Mouse (Mus musculus): ENCODE results near the gene Scd2.
"Not testable (repeated sequence)": the region's sequence is repeated elsewhere in the genome, so short reads cannot be mapped to it uniquely, and the experiment has no call there.

Scd2 gene

GRCm38 (mm10) chr19:44273711-44274110 lies 19.8 kb upstream of the Scd2 start:
- DNase-seq (ENCODE audit: low spot score), result no peak

DNA sequence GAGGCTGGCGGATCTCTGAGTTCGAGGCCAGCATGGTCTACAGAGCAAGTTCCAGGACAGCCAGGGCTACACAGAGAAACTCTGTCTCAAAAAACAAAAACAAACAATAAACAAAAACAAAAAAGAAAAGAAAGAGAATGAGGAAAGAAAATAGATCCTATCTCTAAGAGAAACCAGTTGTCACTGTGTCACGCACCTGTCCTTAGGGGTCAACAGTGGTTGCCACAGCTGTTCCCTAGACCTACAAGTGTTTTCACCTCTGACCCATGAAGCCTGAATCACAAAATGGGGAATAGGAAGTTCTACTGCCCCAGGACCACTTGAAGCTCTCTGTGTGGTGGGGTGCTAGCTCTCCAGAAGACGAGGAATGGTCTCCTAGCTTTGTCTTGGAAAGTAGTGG lies 19.0 kb upstream of the Scd2 start:
- no peak for DNase-seq (ENCODE audit: low spot score)

GRCm38 (mm10) chr19:44275418-44275817 lies 18.1 kb upstream of the Scd2 start:
- DNase-seq (ENCODE audit: low spot score), result no peak

GRCm38 (mm10) chr19:44276861-44277260 lies 16.6 kb upstream of the Scd2 start:
- DNase-seq (ENCODE audit: low spot score), result no peak

DNA sequence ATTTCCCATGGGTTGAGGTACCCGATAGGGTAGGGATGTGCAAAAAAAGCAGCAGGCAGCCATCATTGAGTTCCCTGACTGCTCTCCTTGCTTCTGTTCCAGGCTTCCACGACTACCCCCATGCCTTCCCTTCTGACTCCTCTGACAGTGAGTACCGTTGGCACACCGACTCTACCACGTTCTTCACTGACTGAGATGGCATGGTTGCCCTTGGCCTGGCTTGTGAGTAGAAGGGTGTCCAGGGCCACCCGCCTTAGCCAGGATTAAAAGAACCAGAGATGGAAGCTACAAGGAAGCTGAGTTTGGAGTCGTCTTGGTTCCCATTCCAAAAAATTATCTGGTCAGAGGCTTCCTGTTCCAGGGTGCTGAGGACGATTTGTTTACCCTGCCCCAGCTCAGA lies 15.5 kb upstream of the Scd2 start:
- DNase-seq (ENCODE audit: low spot score), result no peak

- no peak for DNase-seq (ENCODE audit: low spot score)
These were observed 12.7 kb upstream of the Scd2 start for GRCm38 (mm10) chr19:44280755-44281154.

- not testable (repeated sequence) for DNase-seq (ENCODE audit: low spot score)
These were observed 11.5 kb upstream of the Scd2 start for GRCm38 (mm10) chr19:44281825-44282447.

- DNase-seq (ENCODE audit: low spot score), result no peak
These were observed 10.8 kb upstream of the Scd2 start for GRCm38 (mm10) chr19:44282534-44283156.

GRCm38 (mm10) chr19:44283157-44284024 lies 10.1 kb upstream of the Scd2 start:
- no peak for DNase-seq (ENCODE audit: low spot score)

DNA sequence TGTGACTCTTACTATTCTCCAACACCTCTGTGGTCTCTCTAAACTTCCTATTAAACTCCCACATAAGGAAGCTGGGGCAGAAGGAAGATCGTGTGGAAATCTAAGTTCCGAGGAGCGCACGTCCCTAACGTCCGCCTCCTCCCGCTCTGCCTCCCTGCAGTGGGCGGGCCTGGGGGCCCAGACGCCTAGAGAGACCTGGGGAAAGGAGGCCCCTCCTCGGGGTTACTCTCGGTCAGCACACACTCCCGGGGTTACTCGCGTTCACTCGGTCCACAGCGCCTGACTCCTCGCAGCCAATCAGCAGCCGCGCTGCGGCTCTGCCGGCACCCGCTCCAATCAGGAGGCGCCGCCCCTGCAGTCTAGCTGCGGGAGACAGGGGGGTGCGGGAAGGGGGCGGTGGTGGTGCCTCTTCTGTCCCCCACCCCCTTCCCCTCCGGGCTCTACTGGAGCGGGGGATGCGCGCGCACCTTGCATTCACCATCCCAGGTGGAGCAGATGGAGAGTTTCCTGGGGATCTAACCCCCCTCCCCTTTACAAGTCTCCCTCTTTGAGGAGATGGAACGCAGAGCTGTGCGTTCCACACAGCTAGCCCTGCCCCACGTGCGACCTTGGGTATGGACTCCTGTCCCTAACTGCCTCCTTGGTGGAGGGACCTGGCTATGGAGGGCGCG lies 9.3 kb upstream of the Scd2 start:
- peak; percentile 74 for DNase-seq (ENCODE audit: low spot score)

DNA sequence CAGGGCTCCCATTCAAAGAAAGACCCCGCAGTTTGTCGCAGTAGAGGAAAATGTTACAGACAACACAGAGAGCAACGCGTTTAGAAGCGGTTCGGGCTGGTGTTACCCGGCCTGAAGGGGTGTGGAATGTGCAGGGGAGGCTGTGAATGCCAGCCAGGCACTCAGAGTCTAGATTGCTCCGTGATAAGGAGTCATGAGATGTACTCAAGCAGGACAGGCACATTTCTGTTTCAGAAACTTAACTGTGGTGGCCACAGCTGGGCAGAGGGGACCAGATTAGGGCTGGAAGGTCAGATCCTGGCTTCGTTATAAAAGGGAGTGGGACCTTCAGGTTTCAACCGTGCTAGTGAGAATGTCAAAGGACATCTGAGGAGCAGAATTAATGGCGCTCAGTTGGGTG lies 8.8 kb upstream of the Scd2 start:
- no peak for DNase-seq (ENCODE audit: low spot score)

- DNase-seq (ENCODE audit: low spot score), result no peak
These were observed 7.9 kb upstream of the Scd2 start for GRCm38 (mm10) chr19:44285554-44285953.

DNA sequence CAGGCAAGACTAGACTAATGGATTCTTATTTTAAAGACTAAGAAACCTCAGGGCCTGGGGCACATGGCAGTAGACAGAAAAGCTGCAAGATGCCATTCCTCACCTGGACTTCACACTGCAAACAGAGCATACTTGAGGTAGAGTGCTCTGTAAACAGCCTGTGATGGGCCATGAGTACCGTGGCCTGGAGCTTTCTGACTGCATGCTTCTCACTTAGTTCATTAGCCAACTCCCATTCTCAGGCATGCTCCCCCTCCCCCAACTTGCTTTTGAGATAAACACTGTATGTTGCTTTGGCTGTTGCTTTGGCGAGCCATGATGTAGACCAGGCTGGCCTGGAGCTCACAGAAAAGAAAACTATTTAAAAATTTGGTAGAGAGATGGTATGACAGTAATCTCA lies 7.4 kb upstream of the Scd2 start:
- DNase-seq (ENCODE audit: low spot score), result no peak

GRCm38 (mm10) chr19:44287415-44288110 lies 5.9 kb upstream of the Scd2 start:
- DNase-seq (ENCODE audit: low spot score), result no peak

DNA sequence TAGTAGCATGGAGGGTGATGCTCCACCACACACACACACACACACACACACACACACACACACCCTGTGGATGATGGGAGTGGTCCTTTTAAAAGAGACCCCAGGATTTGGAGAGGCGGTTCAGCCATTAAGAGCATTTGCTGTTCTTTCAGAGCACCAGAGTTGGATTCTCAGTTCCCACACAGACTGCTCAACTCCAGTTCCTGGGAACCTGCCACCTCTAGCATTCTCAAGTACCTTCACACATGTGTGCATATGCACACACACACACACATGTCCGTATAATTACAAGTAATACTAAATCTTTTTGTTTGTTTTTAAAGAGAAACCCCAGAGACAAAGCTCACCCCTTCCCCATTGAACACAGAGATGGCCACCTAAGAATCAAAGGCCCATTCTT lies 1.4 kb upstream of the Scd2 start:
- DNase-seq (ENCODE audit: low spot score), result no peak

DNA sequence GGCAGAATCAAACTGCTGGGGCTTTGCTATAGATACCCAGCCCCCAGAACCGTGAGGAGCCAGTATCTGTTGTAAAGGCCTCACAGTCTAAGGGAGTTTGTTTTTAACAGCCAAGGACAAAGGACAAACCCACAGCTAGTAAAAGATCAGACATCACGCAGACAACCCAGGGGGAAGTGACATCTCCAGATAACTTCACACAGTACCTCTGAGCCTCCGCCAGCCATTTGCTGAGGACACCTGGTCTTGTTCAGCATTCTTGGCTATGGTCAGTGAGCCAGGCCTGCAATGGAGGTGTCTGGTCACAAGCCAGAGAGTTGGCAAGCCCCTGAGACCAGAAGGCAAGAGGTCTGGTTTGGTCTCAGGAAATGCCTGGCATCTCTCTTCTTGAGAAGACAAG lies 991 bp upstream of the Scd2 start:
- DNase-seq (ENCODE audit: low spot score), result no peak

GRCm38 (mm10) chr19:44293769-44294551 lies 486 bp downstream of the Scd2 start:
- DNase-seq (ENCODE audit: low spot score), result peak; percentile 55

- peak; percentile 61 for DNase-seq (ENCODE audit: low spot score)
These were observed 1.1 kb downstream of the Scd2 start for GRCm38 (mm10) chr19:44294588-44295041.

DNA sequence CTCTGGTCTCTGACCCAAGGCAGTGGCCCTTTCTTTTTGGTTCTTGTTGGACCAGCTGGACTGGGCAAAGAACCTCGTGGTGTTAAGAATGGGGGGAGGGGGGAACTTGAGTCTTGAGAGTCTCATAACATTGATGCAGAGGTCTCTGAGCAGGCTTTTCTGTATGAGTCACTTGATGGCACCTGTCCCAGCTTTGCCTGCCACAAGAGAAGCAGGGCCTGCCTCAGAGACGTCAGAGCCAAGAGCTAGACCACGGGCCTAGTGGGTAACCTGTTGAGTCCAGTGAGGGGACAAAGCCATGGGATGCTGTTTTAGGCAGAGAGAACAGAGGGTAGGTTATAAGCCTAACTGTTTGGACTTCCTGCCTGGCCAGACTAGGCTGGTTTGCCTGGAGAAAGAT lies 1.8 kb downstream of the Scd2 start:
- no peak for DNase-seq (ENCODE audit: low spot score)

DNA sequence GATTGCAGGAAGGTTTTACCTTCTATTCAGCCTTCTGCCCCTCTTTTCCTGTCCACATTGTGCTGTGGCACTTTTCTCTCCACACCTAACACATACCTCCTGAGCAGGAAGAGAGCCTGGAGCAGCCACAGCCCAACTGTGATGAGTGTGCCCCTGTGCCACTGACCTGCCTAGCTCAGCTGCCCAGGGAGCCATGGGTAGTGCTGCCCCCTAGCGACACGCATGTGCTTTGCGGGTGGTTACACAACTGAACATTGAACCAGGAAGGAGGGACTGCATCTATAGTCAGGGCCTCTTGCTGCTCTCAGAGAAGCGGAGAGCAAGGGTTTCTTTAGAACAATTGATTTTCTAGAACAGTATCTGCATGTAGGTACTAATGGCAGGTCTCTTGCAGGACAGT lies 2.3 kb downstream of the Scd2 start:
- DNase-seq (ENCODE audit: low spot score), result peak; percentile 68

DNA sequence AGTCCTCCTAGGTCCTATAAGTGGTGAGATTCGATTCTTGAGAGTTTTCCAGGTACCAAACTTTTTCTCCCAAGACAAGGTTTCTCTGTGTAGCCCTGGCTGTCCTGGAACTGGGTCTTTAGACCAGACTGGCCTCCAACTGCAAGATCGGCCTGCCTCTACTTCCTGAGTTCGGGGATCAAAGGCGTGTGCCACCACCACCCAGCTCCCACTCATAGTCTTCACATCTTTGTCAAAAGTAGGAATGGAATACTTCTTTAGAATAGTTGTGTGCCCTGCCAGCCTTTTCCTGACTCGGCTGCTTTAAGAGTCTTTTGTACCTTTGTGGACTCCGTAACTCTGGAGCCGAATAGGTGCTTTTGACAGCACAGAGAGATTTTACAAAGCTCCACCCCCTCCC lies 2.7 kb downstream of the Scd2 start:
- DNase-seq (ENCODE audit: low spot score), result no peak
